Mouse (Mus musculus): Measurements from ENCODE around the gene Nr5a2.

DNA sequence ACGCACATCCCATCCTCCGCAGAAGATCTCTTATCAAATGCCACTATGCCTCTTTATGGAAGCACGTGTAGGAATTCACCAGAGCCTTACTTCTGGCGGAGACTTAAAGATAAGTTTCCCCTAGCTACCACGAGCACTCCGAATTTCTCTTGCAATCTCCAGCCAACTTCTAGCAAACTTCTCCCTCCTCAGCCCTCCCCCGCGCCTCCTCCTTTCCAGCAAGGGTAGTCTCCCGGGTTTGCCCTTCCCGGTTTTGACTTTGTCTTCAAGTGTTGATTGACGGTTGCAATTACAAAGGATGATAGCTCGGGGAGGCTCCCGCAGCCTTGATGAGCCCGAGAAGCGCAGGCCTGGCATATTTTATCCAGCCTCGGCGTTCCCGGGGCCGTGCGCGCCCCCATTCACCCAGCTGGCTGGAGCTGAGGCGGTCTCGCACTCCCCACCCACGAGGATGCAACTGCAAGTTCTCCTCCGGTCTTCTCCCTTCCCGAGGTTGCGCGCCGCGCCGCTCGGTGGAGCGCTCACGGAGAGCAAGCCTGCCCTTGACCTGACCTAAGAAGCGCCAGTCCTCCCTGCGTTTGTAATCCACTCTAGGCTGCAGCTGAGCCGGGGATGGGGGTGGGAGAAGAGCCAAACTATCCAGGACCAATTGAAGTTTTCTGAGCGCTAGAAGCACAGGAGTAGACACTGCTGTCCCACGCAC is 7.5 kb downstream of the Nr5a2 start:
- no peak for TF ChIP-seq CTCF (IDR thresholded peaks at IDR 0.05; ENCODE audit: low read depth)
- TF ChIP-seq EP300 (IDR thresholded peaks at IDR 0.05; ENCODE audit: low read depth) = no peak

All from heart, postnatal 0 days (tissue).